Mouse (Mus musculus): ENCODE measurements around the gene Igfals. TPM values are rescaled to one million over a fixed set of nuclear protein-coding genes. Genes with fewer than 3 reads are reported as not detected.

The Igfals gene
- total RNA-seq, 2 experiments from 2014 or later: not detected

DNA sequence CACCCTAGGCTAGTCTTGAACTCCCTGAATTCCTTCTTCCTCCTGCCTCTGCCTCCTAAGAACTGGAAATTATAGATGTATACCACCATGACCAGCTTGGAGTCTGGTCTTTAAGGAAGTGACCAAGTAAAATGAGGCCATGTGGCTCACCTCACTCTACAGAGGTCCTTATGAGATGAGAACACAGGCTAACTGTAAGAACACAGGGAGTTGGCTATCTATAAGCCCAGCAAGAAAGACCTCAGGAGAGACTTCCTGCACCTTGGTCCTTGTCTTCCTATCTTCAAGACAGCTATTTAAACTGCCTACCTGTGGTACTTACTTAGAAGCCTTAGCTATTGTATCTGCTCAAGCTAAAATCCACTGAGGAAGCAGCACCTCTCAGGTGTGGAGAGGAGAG, 48.2 kb downstream of the Igfals start:
- ATAC-seq (replicated peaks; ENCODE audit: low FRiP score, low TSS enrichment, poor library complexity, severe bottlenecking): no peak

DNA sequence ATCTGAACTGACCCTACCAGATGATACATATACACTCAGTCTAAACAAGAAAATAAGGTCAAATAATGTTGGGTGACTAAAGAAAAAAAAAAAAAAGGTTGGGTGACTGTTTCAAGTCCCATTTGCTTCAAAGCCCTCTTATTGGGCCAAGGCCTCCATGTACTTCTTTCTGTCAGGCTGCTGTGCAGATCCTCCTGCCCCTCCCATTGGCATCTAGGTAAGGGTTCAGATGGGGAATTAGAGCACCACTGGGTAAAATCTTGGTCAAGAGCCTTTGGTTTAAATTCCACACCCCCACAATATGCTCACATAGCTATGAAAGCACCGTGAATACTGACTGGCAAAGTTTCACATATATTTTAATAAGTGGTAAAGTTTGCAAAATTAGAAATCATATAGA, 57.4 kb downstream of the Igfals start:
- ATAC-seq (replicated peaks; ENCODE audit: low FRiP score, low TSS enrichment, poor library complexity, severe bottlenecking): no peak

DNA sequence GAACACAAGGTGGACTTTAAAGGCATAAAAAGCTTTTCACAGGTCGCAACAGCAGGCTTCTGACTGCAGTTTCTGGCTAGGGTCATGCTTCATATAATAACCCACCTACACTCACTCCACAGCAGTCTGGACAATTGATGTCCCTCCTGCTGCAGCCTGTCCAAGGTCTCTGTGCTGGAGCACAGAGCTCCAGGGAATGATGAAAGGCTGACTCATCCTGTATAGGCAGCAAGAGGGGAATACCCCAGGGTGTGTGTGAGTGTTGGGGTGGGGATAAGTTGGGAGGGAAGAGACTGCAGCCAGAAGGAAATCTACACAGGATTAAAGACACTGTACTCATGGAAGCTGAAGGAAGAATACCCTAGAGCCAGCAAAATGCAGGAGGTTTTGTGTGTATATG, 63.7 kb downstream of the Igfals start:
- no peak for ATAC-seq (replicated peaks; ENCODE audit: low FRiP score, low TSS enrichment, poor library complexity, severe bottlenecking)

Other genes with a start within 250 kb of the Igfals start
- gene Tsc2, start 233.4 kb upstream of the Igfals start, total RNA-seq (2014; fragmentation: Nextera tagmentation): 70.8 and 101 TPM in 2 replicates
- 39.0 and 44.3 TPM in 2 replicates for gene Tsc2, start 233.4 kb upstream of the Igfals start, total RNA-seq (2017)
- gene Nthl1, start 233.3 kb upstream of the Igfals start, total RNA-seq (2014; fragmentation: Nextera tagmentation): 7.8 and 14.1 TPM in 2 replicates
- gene Nthl1, start 233.3 kb upstream of the Igfals start, total RNA-seq (2017): 4.6 and 12.9 TPM in 2 replicates
- 1.0 TPM in 1 of 2 replicates, not detected in the other for gene Slc9a3r2, start 215.7 kb upstream of the Igfals start, total RNA-seq (2014; fragmentation: Nextera tagmentation)
- gene Slc9a3r2, start 215.7 kb upstream of the Igfals start, total RNA-seq (2017): 0.38 and 1.6 TPM in 2 replicates
- 2.0 TPM in 1 of 2 replicates, not detected in the other for gene Npw, start 207.5 kb upstream of the Igfals start, total RNA-seq (2014; fragmentation: Nextera tagmentation)
- gene Npw, start 207.5 kb upstream of the Igfals start, total RNA-seq (2017): not detected in 2 replicates
- 44.9 and 65.2 TPM in 2 replicates for gene Zfp598, start 196.3 kb upstream of the Igfals start, total RNA-seq (2014; fragmentation: Nextera tagmentation)
- 24.7 and 32.1 TPM in 2 replicates for gene Zfp598, start 196.3 kb upstream of the Igfals start, total RNA-seq (2017)
- gene Syngr3, start 176.0 kb upstream of the Igfals start, total RNA-seq (2014; fragmentation: Nextera tagmentation): not detected in 2 replicates
- not detected in 2 replicates for gene Syngr3, start 176.0 kb upstream of the Igfals start, total RNA-seq (2017)
- 39.2 and 44.6 TPM in 2 replicates for gene Gfer, start 169.8 kb upstream of the Igfals start, total RNA-seq (2014; fragmentation: Nextera tagmentation)
- gene Gfer, start 169.8 kb upstream of the Igfals start, total RNA-seq (2017): 67.2 and 87.0 TPM in 2 replicates
- gene Noxo1, start 169.8 kb upstream of the Igfals start, total RNA-seq (2014; fragmentation: Nextera tagmentation): 3.5 TPM in 1 of 2 replicates, not detected in the other
- 0.53 and 2.0 TPM in 2 replicates for gene Noxo1, start 169.8 kb upstream of the Igfals start, total RNA-seq (2017)
- gene Tbl3, start 158.3 kb upstream of the Igfals start, total RNA-seq (2014; fragmentation: Nextera tagmentation): 58.4 and 91.1 TPM in 2 replicates
- 48.9 and 54.8 TPM in 2 replicates for gene Tbl3, start 158.3 kb upstream of the Igfals start, total RNA-seq (2017)
- gene Rnf151, start 147.9 kb upstream of the Igfals start, total RNA-seq (2014; fragmentation: Nextera tagmentation): 0.72 TPM in 1 of 2 replicates, not detected in the other
- 0.27 TPM in 1 of 2 replicates, not detected in the other for gene Rnf151, start 147.9 kb upstream of the Igfals start, total RNA-seq (2017)
- 6,242 and 6,563 TPM in 2 replicates for gene Rps2, start 147.9 kb upstream of the Igfals start, total RNA-seq (2014; fragmentation: Nextera tagmentation)
- 1,324 and 2,144 TPM in 2 replicates for gene Rps2, start 147.9 kb upstream of the Igfals start, total RNA-seq (2017)
- 367 and 415 TPM in 2 replicates for gene Ndufb10, start 141.5 kb upstream of the Igfals start, total RNA-seq (2014; fragmentation: Nextera tagmentation)
- 283 and 299 TPM in 2 replicates for gene Ndufb10, start 141.5 kb upstream of the Igfals start, total RNA-seq (2017)
- 0.76 TPM in 1 of 2 replicates, not detected in the other for gene Rpl3l, start 138.2 kb upstream of the Igfals start, total RNA-seq (2014; fragmentation: Nextera tagmentation)
- 2.0 TPM in 1 of 2 replicates, not detected in the other for gene Rpl3l, start 138.2 kb upstream of the Igfals start, total RNA-seq (2017)
- 42.8 and 43.9 TPM in 2 replicates for gene Msrb1, start 129.4 kb upstream of the Igfals start, total RNA-seq (2014; fragmentation: Nextera tagmentation)
- 34.6 and 54.0 TPM in 2 replicates for gene Msrb1, start 129.4 kb upstream of the Igfals start, total RNA-seq (2017)
- gene Hs3st6, start 113.0 kb upstream of the Igfals start, total RNA-seq (2014; fragmentation: Nextera tagmentation): not detected in 2 replicates
- gene Hs3st6, start 113.0 kb upstream of the Igfals start, total RNA-seq (2017): not detected in 2 replicates
- gene Meiob, start 61.7 kb upstream of the Igfals start, total RNA-seq (2014; fragmentation: Nextera tagmentation): 1.4 and 1.5 TPM in 2 replicates
- gene Meiob, start 61.7 kb upstream of the Igfals start, total RNA-seq (2017): 0.95 and 1.4 TPM in 2 replicates
- 43.2 and 68.2 TPM in 2 replicates for gene Hagh, start 25.9 kb upstream of the Igfals start, total RNA-seq (2014; fragmentation: Nextera tagmentation)
- gene Hagh, start 25.9 kb upstream of the Igfals start, total RNA-seq (2017): 29.1 and 32.3 TPM in 2 replicates
- gene Fahd1, start 15.6 kb upstream of the Igfals start, total RNA-seq (2014; fragmentation: Nextera tagmentation): 20.1 and 35.1 TPM in 2 replicates
- gene Fahd1, start 15.6 kb upstream of the Igfals start, total RNA-seq (2017): 15.7 and 34.7 TPM in 2 replicates
- 107 and 121 TPM in 2 replicates for gene Nubp2, start 20.4 kb downstream of the Igfals start, total RNA-seq (2014; fragmentation: Nextera tagmentation)
- gene Nubp2, start 20.4 kb downstream of the Igfals start, total RNA-seq (2017): 35.5 and 97.0 TPM in 2 replicates
- 24.6 and 29.3 TPM in 2 replicates for gene Spsb3, start 20.6 kb downstream of the Igfals start, total RNA-seq (2014; fragmentation: Nextera tagmentation)
- 11.8 and 12.2 TPM in 2 replicates for gene Spsb3, start 20.6 kb downstream of the Igfals start, total RNA-seq (2017)
- 9.1 and 11.8 TPM in 2 replicates for gene Eme2, start 29.1 kb downstream of the Igfals start, total RNA-seq (2014; fragmentation: Nextera tagmentation)
- gene Eme2, start 29.1 kb downstream of the Igfals start, total RNA-seq (2017): 13.7 and 15.2 TPM in 2 replicates
- gene Mrps34, start 29.1 kb downstream of the Igfals start, total RNA-seq (2014; fragmentation: Nextera tagmentation): 63.9 and 78.3 TPM in 2 replicates
- 31.3 and 37.6 TPM in 2 replicates for gene Mrps34, start 29.1 kb downstream of the Igfals start, total RNA-seq (2017)
- gene Nme3, start 30.5 kb downstream of the Igfals start, total RNA-seq (2014; fragmentation: Nextera tagmentation): 54.4 and 85.5 TPM in 2 replicates
- 40.5 and 46.3 TPM in 2 replicates for gene Nme3, start 30.5 kb downstream of the Igfals start, total RNA-seq (2017)
- 104 and 107 TPM in 2 replicates for gene Mapk8ip3, start 71.0 kb downstream of the Igfals start, total RNA-seq (2014; fragmentation: Nextera tagmentation)
- gene Mapk8ip3, start 71.0 kb downstream of the Igfals start, total RNA-seq (2017): 27.0 and 35.3 TPM in 2 replicates
- gene Jpt2, start 94.7 kb downstream of the Igfals start, total RNA-seq (2014; fragmentation: Nextera tagmentation): 74.2 and 79.1 TPM in 2 replicates
- 77.8 and 78.2 TPM in 2 replicates for gene Jpt2, start 94.7 kb downstream of the Igfals start, total RNA-seq (2017)
- gene Cramp1l, start 149.8 kb downstream of the Igfals start, total RNA-seq (2014; fragmentation: Nextera tagmentation): 31.2 and 38.1 TPM in 2 replicates
- 10.1 and 10.9 TPM in 2 replicates for gene Cramp1l, start 149.8 kb downstream of the Igfals start, total RNA-seq (2017)
- gene Ift140, start 150.1 kb downstream of the Igfals start, total RNA-seq (2014; fragmentation: Nextera tagmentation): 32.0 and 32.1 TPM in 2 replicates
- gene Ift140, start 150.1 kb downstream of the Igfals start, total RNA-seq (2017): 27.6 and 33.9 TPM in 2 replicates
- not detected in 2 replicates for gene Tmem204, start 217.6 kb downstream of the Igfals start, total RNA-seq (2014; fragmentation: Nextera tagmentation)
- gene Tmem204, start 217.6 kb downstream of the Igfals start, total RNA-seq (2017): not detected in 2 replicates
- 53.3 and 77.5 TPM in 2 replicates for gene Telo2, start 250.0 kb downstream of the Igfals start, total RNA-seq (2014; fragmentation: Nextera tagmentation)
- gene Telo2, start 250.0 kb downstream of the Igfals start, total RNA-seq (2017): 38.5 and 38.9 TPM in 2 replicates